Comparison of ENCODE assay signal across 23 mouse cellular contexts in the genomic region with DNA sequence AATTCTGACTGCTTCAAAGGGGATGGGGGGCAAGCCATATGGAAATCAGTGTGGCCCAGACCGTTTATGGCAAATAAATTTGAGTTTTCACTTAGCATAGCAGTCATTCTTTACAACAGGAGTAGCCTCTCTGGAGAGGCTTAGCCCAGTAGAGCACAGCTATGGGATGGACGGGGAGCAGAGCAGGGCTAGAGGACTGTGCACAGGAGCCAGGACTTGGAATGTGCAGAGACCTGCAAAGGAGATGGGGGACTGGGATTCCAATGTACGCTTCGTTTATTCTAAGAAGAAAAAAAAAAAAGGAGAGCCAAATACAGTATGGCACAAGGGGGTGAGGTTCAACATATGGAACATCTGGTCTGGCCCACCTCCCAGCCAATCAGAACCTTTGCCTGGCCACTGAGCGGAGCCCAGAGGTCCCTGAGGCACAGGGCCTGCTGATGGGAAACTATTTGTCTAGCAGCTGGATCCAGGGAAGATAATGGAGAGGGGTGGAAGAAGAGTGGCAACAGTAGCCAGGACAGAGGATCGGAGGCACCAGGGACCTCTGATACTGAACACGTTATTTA.
DNase-seq lines count a peak whose midpoint lies in the region; ATAC-seq and TF ChIP-seq lines count a peak whose summit lies in the region.
"Had no signal": no experiment of that assay in that cellular context is flagged by ENCODE, and none has a peak within 500 bp of the region (broad histone marks: within the 10 kb centered on the region; RNA-seq: fewer than 3 reads in every experiment).

No protein-coding gene starts in this region.

- WGBS in intestine, embryonic 14.5 days = 40% methylated on average over 7 of the region's 7 CpGs
- 52% methylated on average over 7 of the region's 7 CpGs for WGBS in intestine, embryonic 16.5 days
- WGBS in embryonic facial prominence, embryonic 10.5 days = 69% methylated on average over 7 of the region's 7 CpGs
- WGBS in embryonic facial prominence, embryonic 13.5 days = 35% methylated on average over 7 of the region's 7 CpGs
- WGBS in limb, embryonic 14.5 days = 20% methylated on average over 7 of the region's 7 CpGs

- H3K4me1 ChIP-seq in intestine, embryonic 14.5 days (replicated peaks; ENCODE audit: control insufficient read depth, insufficient read depth, low read length) = peaks cover 26% of the 10 kb centered on the region
- no peaks in the 10 kb centered on the region; the same call in 1 of the 2 replicates for H3K4me1 ChIP-seq in intestine, embryonic 16.5 days (ENCODE audit: control insufficient read depth, insufficient read depth, low read length)
- H3K4me1 ChIP-seq in embryonic facial prominence, embryonic 10.5 days = peaks cover 55% of the 10 kb centered on the region
- H3K4me1 ChIP-seq in embryonic facial prominence, embryonic 13.5 days = peaks cover 55% of the 10 kb centered on the region
- peaks cover 43% of the 10 kb centered on the region for H3K4me1 ChIP-seq in limb, embryonic 14.5 days (ENCODE audit: control insufficient read depth, insufficient read depth, low read length)
- H3K4me1 ChIP-seq: liver, embryonic 15.5 days had no signal

- no peaks in the 10 kb centered on the region for H3K9me3 ChIP-seq in intestine, embryonic 14.5 days (ENCODE audit: control insufficient read depth, low read length)
- no peaks in the 10 kb centered on the region for H3K9me3 ChIP-seq in intestine, embryonic 16.5 days (ENCODE audit: control insufficient read depth, low read length)
- no peaks in the 10 kb centered on the region for H3K9me3 ChIP-seq in embryonic facial prominence, embryonic 10.5 days
- H3K9me3 ChIP-seq in embryonic facial prominence, embryonic 13.5 days = no peaks in the 10 kb centered on the region
- no peaks in the 10 kb centered on the region for H3K9me3 ChIP-seq in limb, embryonic 14.5 days (ENCODE audit: control insufficient read depth, low read length)
- H3K9me3 ChIP-seq: forebrain, embryonic 15.5 days; liver, embryonic 15.5 days had no signal

- H3K27ac ChIP-seq in intestine, embryonic 14.5 days (ENCODE audit: low read depth) = peak overlapping the region; percentile 11; the same call in 1 of the 2 replicates
- no peak overlapping the region for H3K27ac ChIP-seq in intestine, embryonic 16.5 days (ENCODE audit: low read length)
- peak overlapping the region; percentile 78 for H3K27ac ChIP-seq in embryonic facial prominence, embryonic 10.5 days (replicated peaks)
- H3K27ac ChIP-seq in embryonic facial prominence, embryonic 13.5 days = peak overlapping the region; percentile 16; the same call in 1 of the 2 replicates
- no peak overlapping the region for H3K27ac ChIP-seq in limb, embryonic 14.5 days (replicated peaks; ENCODE audit: low read depth, low read length)
- H3K27ac ChIP-seq: forebrain, embryonic 15.5 days; heart, adult 2 months; left cerebral cortex, adult 2 months; liver, embryonic 15.5 days had no signal

- no peak overlapping the region for H3K4me2 ChIP-seq in intestine, embryonic 14.5 days (ENCODE audit: low read length)
- H3K4me2 ChIP-seq in intestine, embryonic 16.5 days (ENCODE audit: low read depth, low read length) = no peak overlapping the region
- no peak overlapping the region for H3K4me2 ChIP-seq in embryonic facial prominence, embryonic 13.5 days
- no peak overlapping the region for H3K4me2 ChIP-seq in limb, embryonic 14.5 days (replicated peaks; ENCODE audit: low read depth, low read length, severe bottlenecking)
- H3K4me2 ChIP-seq: forebrain, embryonic 15.5 days; liver, embryonic 15.5 days had no signal

- DNase-seq in intestine, embryonic 14.5 days (ENCODE audit: low spot score) = no peak
- DNase-seq in embryonic facial prominence, embryonic 10.5 days (ENCODE audit: low spot score) = peak; percentile 49
- no peak for DNase-seq in limb, embryonic 14.5 days (ENCODE audit: low spot score)
- no peak for DNase-seq in layer of hippocampus, adult 9-11 months
- no peak for DNase-seq in cerebellum, adult 18-20 months
- DNase-seq: B cell, adult 2 months; cerebellum, adult 9-10 months; gastrocnemius, postnatal 25 days; heart, adult 2 months; heart, postnatal 36 days; kidney, adult 2 months; kidney, postnatal 10 days; left cerebral cortex, postnatal 4 days; lung, postnatal 14 days; right cerebral cortex, adult 18-20 months; thymus, adult 2 months had no signal

- H3K36me3 ChIP-seq in intestine, embryonic 14.5 days (ENCODE audit: control insufficient read depth, insufficient read depth, low read length) = no peaks in the 10 kb centered on the region
- no peaks in the 10 kb centered on the region for H3K36me3 ChIP-seq in intestine, embryonic 16.5 days (ENCODE audit: control insufficient read depth, insufficient read depth, low read length)
- peaks cover 37% of the 10 kb centered on the region for H3K36me3 ChIP-seq in embryonic facial prominence, embryonic 10.5 days (replicated peaks)
- H3K36me3 ChIP-seq in embryonic facial prominence, embryonic 13.5 days = peaks cover 14% of the 10 kb centered on the region
- no peaks in the 10 kb centered on the region for H3K36me3 ChIP-seq in limb, embryonic 14.5 days (ENCODE audit: control insufficient read depth, insufficient read depth, low read length)
- H3K36me3 ChIP-seq: liver, embryonic 15.5 days had no signal

- ATAC-seq in intestine, embryonic 14.5 days (replicated peaks; ENCODE audit: low FRiP score, low TSS enrichment, low read depth) = no peak
- ATAC-seq in intestine, embryonic 16.5 days = no peak
- no peak for ATAC-seq in embryonic facial prominence, embryonic 13.5 days (ENCODE audit: insufficient number of reproducible peaks, insufficient read depth, low FRiP score, low TSS enrichment, low read depth)
- ATAC-seq in limb, embryonic 14.5 days (ENCODE audit: low FRiP score, low read depth) = peak; percentile 47; the same call in 1 of the 2 replicates
- ATAC-seq: forebrain, embryonic 15.5 days; hindbrain, embryonic 16.5 days; midbrain, embryonic 16.5 days had no signal

- TF ChIP-seq POLR2A in limb, embryonic 14.5 days (IDR thresholded peaks at IDR 0.05; ENCODE audit: borderline replicate concordance, extremely low read depth, insufficient read depth, insufficient read length) = no peak

- no peak overlapping the region for H3K9ac ChIP-seq in intestine, embryonic 14.5 days (ENCODE audit: low read length)
- no peak overlapping the region for H3K9ac ChIP-seq in intestine, embryonic 16.5 days (ENCODE audit: low read depth, low read length)
- H3K9ac ChIP-seq in embryonic facial prominence, embryonic 13.5 days = no peak overlapping the region
- no peak overlapping the region for H3K9ac ChIP-seq in limb, embryonic 14.5 days (ENCODE audit: low read depth, low read length, severe bottlenecking)
- H3K9ac ChIP-seq: forebrain, embryonic 15.5 days; liver, embryonic 15.5 days had no signal

- no peaks in the 10 kb centered on the region for H3K27me3 ChIP-seq in intestine, embryonic 14.5 days (replicated peaks; ENCODE audit: control insufficient read depth, insufficient read depth, low read length)
- H3K27me3 ChIP-seq in intestine, embryonic 16.5 days (replicated peaks; ENCODE audit: control insufficient read depth, insufficient read depth, low read length) = no peaks in the 10 kb centered on the region
- 0 out of 2 replicates have a peak, but pooled peaks cover 7% of the 10 kb centered on the region for H3K27me3 ChIP-seq in embryonic facial prominence, embryonic 10.5 days (replicated peaks; ENCODE audit: low read depth, poor library complexity, severe bottlenecking)
- H3K27me3 ChIP-seq in embryonic facial prominence, embryonic 13.5 days = no peaks in the 10 kb centered on the region
- H3K27me3 ChIP-seq in limb, embryonic 14.5 days (ENCODE audit: control insufficient read depth, insufficient read depth, low read length) = no peaks in the 10 kb centered on the region
- H3K27me3 ChIP-seq: forebrain, embryonic 15.5 days; liver, embryonic 15.5 days had no signal

- no peak overlapping the region for H3K4me3 ChIP-seq in intestine, embryonic 14.5 days (ENCODE audit: low read depth, low read length)
- H3K4me3 ChIP-seq in intestine, embryonic 16.5 days (ENCODE audit: low read length) = no peak overlapping the region
- H3K4me3 ChIP-seq in embryonic facial prominence, embryonic 10.5 days = no peak overlapping the region
- no peak overlapping the region for H3K4me3 ChIP-seq in embryonic facial prominence, embryonic 13.5 days
- no peak overlapping the region for H3K4me3 ChIP-seq in limb, embryonic 14.5 days (replicated peaks; ENCODE audit: low read length)
- H3K4me3 ChIP-seq: forebrain, embryonic 15.5 days; heart, adult 2 months; left cerebral cortex, adult 2 months; liver, embryonic 15.5 days had no signal

Comparison
In these comparisons a context has a peak if more than half of its experiments do, and no peak if none do; other contexts are left out.
1. H3K27ac ChIP-seq: peak in intestine, embryonic 14.5 days (single experiment), embryonic facial prominence, embryonic 10.5 days (single experiment) and embryonic facial prominence, embryonic 13.5 days (single experiment); none in intestine, embryonic 16.5 days (single experiment) and limb, embryonic 14.5 days (single experiment).